In genomic region chr3:127093631-127094030, GRCm38 (mm10) we compare ENCODE assay signal across 26 mouse cellular contexts.
A peak's percentile ranks its signal among the peaks of the same experiment; 100 is the strongest.
DNase-seq lines count a peak whose midpoint lies in the region; ATAC-seq and TF ChIP-seq lines count a peak whose summit lies in the region.
"Had no signal": no experiment of that assay in that cellular context is flagged by ENCODE, and none has a peak within 500 bp of the region (broad histone marks: within the 10 kb centered on the region; RNA-seq: fewer than 3 reads in every experiment).

No protein-coding gene starts in this region.

- no peaks in the 10 kb centered on the region for H3K4me1 ChIP-seq in forebrain, embryonic 15.5 days
- H3K4me1 ChIP-seq: embryonic facial prominence, embryonic 10.5 days; embryonic facial prominence, embryonic 15.5 days; forebrain, embryonic 12.5 days; heart, embryonic 12.5 days; hindbrain, embryonic 15.5 days; liver, embryonic 12.5 days; midbrain, embryonic 12.5 days had no signal

- 0 out of 2 replicates have a peak overlapping the region, but pooled peaks have one; percentile 18 for H3K27ac ChIP-seq in layer of hippocampus, adult 2 months
- H3K27ac ChIP-seq in forebrain, embryonic 15.5 days (replicated peaks) = no peak overlapping the region
- H3K27ac ChIP-seq: embryonic facial prominence, embryonic 10.5 days; embryonic facial prominence, embryonic 15.5 days; forebrain, embryonic 12.5 days; hindbrain, embryonic 15.5 days; liver, embryonic 12.5 days; midbrain, embryonic 12.5 days; neural tube, embryonic 13.5 days had no signal

- H3K36me3 ChIP-seq in forebrain, embryonic 15.5 days = no peaks in the 10 kb centered on the region
- H3K36me3 ChIP-seq: embryonic facial prominence, embryonic 10.5 days; embryonic facial prominence, embryonic 15.5 days; forebrain, embryonic 12.5 days; heart, embryonic 12.5 days; hindbrain, embryonic 15.5 days; liver, embryonic 12.5 days; midbrain, embryonic 12.5 days; neural tube, embryonic 13.5 days had no signal

- no peak overlapping the region for H3K9ac ChIP-seq in forebrain, embryonic 15.5 days (replicated peaks)
- H3K9ac ChIP-seq: embryonic facial prominence, embryonic 15.5 days; forebrain, embryonic 12.5 days; heart, embryonic 12.5 days; hindbrain, embryonic 15.5 days; liver, embryonic 12.5 days; liver, postnatal 0 days; midbrain, embryonic 12.5 days; neural tube, embryonic 13.5 days had no signal

- H3K4me3 ChIP-seq in layer of hippocampus, adult 2 months = no peak overlapping the region
- no peak overlapping the region for H3K4me3 ChIP-seq in forebrain, embryonic 15.5 days
- H3K4me3 ChIP-seq: embryonic facial prominence, embryonic 10.5 days; embryonic facial prominence, embryonic 15.5 days; forebrain, embryonic 12.5 days; heart, embryonic 12.5 days; hindbrain, embryonic 15.5 days; liver, embryonic 12.5 days; midbrain, embryonic 12.5 days; neural tube, embryonic 13.5 days had no signal

- WGBS in forebrain, embryonic 15.5 days = 89% methylated on average over 4 of the region's 4 CpGs

- no peaks in the 10 kb centered on the region for H3K9me3 ChIP-seq in forebrain, embryonic 15.5 days
- H3K9me3 ChIP-seq: embryonic facial prominence, embryonic 10.5 days; embryonic facial prominence, embryonic 15.5 days; forebrain, embryonic 12.5 days; heart, embryonic 12.5 days; hindbrain, embryonic 15.5 days; liver, embryonic 12.5 days; midbrain, embryonic 12.5 days; neural tube, embryonic 13.5 days had no signal

- no peak for TF ChIP-seq CTCF in layer of hippocampus, adult 2 months (conservative IDR thresholded peaks at IDR 0.05)

- ATAC-seq in forebrain, embryonic 15.5 days (replicated peaks) = no peak
- ATAC-seq: inflammation-experienced regulatory T-cells, adult 6 months; liver, embryonic 12.5 days; liver, postnatal 0 days had no signal

- no peak overlapping the region for H3K4me2 ChIP-seq in forebrain, embryonic 15.5 days (replicated peaks)
- H3K4me2 ChIP-seq: embryonic facial prominence, embryonic 15.5 days; forebrain, embryonic 12.5 days; heart, embryonic 12.5 days; hindbrain, embryonic 15.5 days; liver, embryonic 12.5 days; midbrain, embryonic 12.5 days; neural tube, embryonic 13.5 days had no signal

- intact Hi-C loops in left cerebral cortex, postnatal 14 days (cut with DNase I) = no loop called here

- no peaks in the 10 kb centered on the region for H3K27me3 ChIP-seq in forebrain, embryonic 15.5 days
- H3K27me3 ChIP-seq: embryonic facial prominence, embryonic 15.5 days; forebrain, embryonic 12.5 days; heart, embryonic 12.5 days; hindbrain, embryonic 15.5 days; liver, embryonic 12.5 days; midbrain, embryonic 12.5 days; neural tube, embryonic 13.5 days had no signal

- DNase-seq in layer of hippocampus, adult 2 months (ENCODE audit: low spot score in 2 of 2) = no peak
- no peak for DNase-seq in layer of hippocampus, postnatal 10 days (ENCODE audit: low spot score in 2 of 2)
- DNase-seq in right cerebral cortex, adult 2 months (ENCODE audit: low spot score in 2 of 2) = peak; percentile 46 to 60
- no peak for DNase-seq in right cerebral cortex, postnatal 14 days
- peak; percentile 27 to 32 for DNase-seq in left cerebral cortex, postnatal 14 days (ENCODE audit: low spot score in 2 of 2)
- DNase-seq: adrenal gland, postnatal 36 days; B cell, adult 2 months; cerebellum, adult 2 months; cerebellum, postnatal 25 days; gastrocnemius, postnatal 25 days; heart, adult 18-20 months; heart, postnatal 4 days; kidney, adult 11 months; kidney, postnatal 14 days; liver, postnatal 0 days; lung, postnatal 36 days had no signal

Comparison
In these comparisons a context has a peak if more than half of its experiments do, and no peak if none do; other contexts are left out.
1. DNase-seq: peak in right cerebral cortex, adult 2 months (2 of 2) and left cerebral cortex, postnatal 14 days (2 of 2); none in layer of hippocampus, adult 2 months (0 of 2), layer of hippocampus, postnatal 10 days (0 of 2) and right cerebral cortex, postnatal 14 days (single experiment).